ENCODE assay signal across 13 mouse cellular contexts in genomic region chr16:62922245-62922644, GRCm38 (mm10).
DNase-seq lines count a peak whose midpoint lies in the region; ATAC-seq and TF ChIP-seq lines count a peak whose summit lies in the region.
"Had no signal": no experiment of that assay in that cellular context is flagged by ENCODE, and none has a peak within 500 bp of the region (broad histone marks: within the 10 kb centered on the region; RNA-seq: fewer than 3 reads in every experiment).

No protein-coding gene starts in this region.

- no peaks in the 10 kb centered on the region for H3K9me3 ChIP-seq in kidney, embryonic 15.5 days (replicated peaks)
- no peaks in the 10 kb centered on the region for H3K9me3 ChIP-seq in liver, embryonic 13.5 days (replicated peaks)
- H3K9me3 ChIP-seq: limb, embryonic 12.5 days had no signal

- H3K27me3 ChIP-seq in kidney, embryonic 15.5 days, result no peaks in the 10 kb centered on the region
- H3K27me3 ChIP-seq in liver, embryonic 13.5 days, result no peaks in the 10 kb centered on the region
- H3K27me3 ChIP-seq: limb, embryonic 12.5 days had no signal

- ATAC-seq in kidney, embryonic 15.5 days (replicated peaks; ENCODE audit: low FRiP score), result 0 out of 2 replicates have a peak, but pooled peaks have one; percentile 33
- peak; percentile 73 for ATAC-seq in liver, embryonic 13.5 days (ENCODE audit: low read depth)
- ATAC-seq in megakaryocyte progenitor cell, adult 5-6 weeks (replicated peaks; ENCODE audit: poor library complexity), result no peak

- 0 out of 2 replicates have a peak, but pooled peaks cover 5% of the 10 kb centered on the region for H3K4me1 ChIP-seq in kidney, embryonic 15.5 days
- H3K4me1 ChIP-seq in liver, embryonic 13.5 days (replicated peaks), result no peaks in the 10 kb centered on the region

- TF ChIP-seq CTCF in brain, embryonic 14.5 days (IDR thresholded peaks at IDR 0.05; ENCODE audit: borderline replicate concordance, extremely low read depth, insufficient read depth, insufficient read length), result no peak
- no peak for TF ChIP-seq CTCF in layer of hippocampus, adult 2 months (conservative IDR thresholded peaks at IDR 0.05)

- H3K4me3 ChIP-seq in kidney, embryonic 15.5 days (replicated peaks), result no peak overlapping the region
- H3K4me3 ChIP-seq in liver, embryonic 13.5 days (replicated peaks), result no peak overlapping the region
- no peak overlapping the region for H3K4me3 ChIP-seq in layer of hippocampus, adult 2 months
- H3K4me3 ChIP-seq: limb, embryonic 12.5 days had no signal

- 23% methylated on average over 8 of the region's 8 CpGs for WGBS in kidney, embryonic 15.5 days
- 74% methylated on average over 8 of the region's 8 CpGs for WGBS in liver, embryonic 13.5 days (ENCODE audit: insufficient replicate concordance)

- H3K4me2 ChIP-seq in kidney, embryonic 15.5 days, result no peak overlapping the region
- no peak overlapping the region for H3K4me2 ChIP-seq in liver, embryonic 13.5 days
- H3K4me2 ChIP-seq: heart, embryonic 11.5 days; limb, embryonic 12.5 days had no signal

- H3K36me3 ChIP-seq in kidney, embryonic 15.5 days, result no peaks in the 10 kb centered on the region
- no peaks in the 10 kb centered on the region for H3K36me3 ChIP-seq in liver, embryonic 13.5 days
- H3K36me3 ChIP-seq: limb, embryonic 12.5 days had no signal

- no peak overlapping the region for H3K27ac ChIP-seq in kidney, embryonic 15.5 days
- no peak overlapping the region for H3K27ac ChIP-seq in liver, embryonic 13.5 days
- H3K27ac ChIP-seq in layer of hippocampus, adult 2 months, result no peak overlapping the region
- H3K27ac ChIP-seq: limb, embryonic 12.5 days had no signal

- DNase-seq in kidney, adult 11 months, result no peak
- DNase-seq in brain, embryonic 14.5 days (ENCODE audit: low read depth), result peak; percentile 32
- DNase-seq in embryo, embryonic 10.5 days (ENCODE audit: low spot score), result peak; percentile 67
- DNase-seq in liver, embryonic 13.5 days, result no peak
- no peak for DNase-seq in c-Kit-positive CD71-positive TER-119-positive erythroid progenitor cells, embryonic 14.5 days (ENCODE audit: low spot score)
- DNase-seq in layer of hippocampus, adult 2 months (ENCODE audit: low spot score in 2 of 2), result no peak
- DNase-seq: cerebellum, postnatal 14 days; heart, postnatal 4 days; thymus, adult 18-20 months had no signal

- TF ChIP-seq POLR2A in brain, embryonic 14.5 days (IDR thresholded peaks at IDR 0.05; ENCODE audit: borderline replicate concordance, extremely low read depth, insufficient read depth, insufficient read length, poor library complexity, severe bottlenecking), result no peak

- H3K9ac ChIP-seq in kidney, embryonic 15.5 days, result no peak overlapping the region
- H3K9ac ChIP-seq in liver, embryonic 13.5 days, result no peak overlapping the region
- H3K9ac ChIP-seq: limb, embryonic 12.5 days had no signal

Comparison
In these comparisons a context has a peak if more than half of its experiments do, and no peak if none do; other contexts are left out.
1. DNase-seq: peak in brain, embryonic 14.5 days (single experiment) and embryo, embryonic 10.5 days (single experiment); none in kidney, adult 11 months (single experiment), liver, embryonic 13.5 days (single experiment), c-Kit-positive CD71-positive TER-119-positive erythroid progenitor cells, embryonic 14.5 days (single experiment) and layer of hippocampus, adult 2 months (0 of 2).